Mouse (Mus musculus) monocyte, adult 2 months (primary cell): ENCODE measurements around the gene Fam107a.
"Not testable (repeated sequence)": the region's sequence is repeated elsewhere in the genome, so short reads cannot be mapped to it uniquely, and the experiment has no call there.

Experiments used
- DNase-seq, 2 experiments: peaks; one replicate each; pipeline ENCODE4 v3.0.0; 2022; ENCODE audit warnings: low spot score in 2 of 2, low read depth in 1 of 2

The Fam107a gene

GRCm38 (mm10) chr14:8316366-8317193 is 1.2 kb downstream of the Fam107a start:
- DNase-seq, result no peak

- no peak for DNase-seq
Measured at GRCm38 (mm10) chr14:8315169-8315568, 2.7 kb downstream of the Fam107a start.

GRCm38 (mm10) chr14:8314536-8314935 is 3.3 kb downstream of the Fam107a start:
- no peak for DNase-seq

GRCm38 (mm10) chr14:8313877-8314276 is 3.9 kb downstream of the Fam107a start:
- no peak for DNase-seq

- DNase-seq, result no peak
Measured at GRCm38 (mm10) chr14:8309621-8310141, 8.1 kb downstream of the Fam107a start.

GRCm38 (mm10) chr14:8308650-8309049 is 9.2 kb downstream of the Fam107a start:
- no peak for DNase-seq

GRCm38 (mm10) chr14:8306884-8307283 is 10.9 kb downstream of the Fam107a start:
- no peak for DNase-seq

- no peak for DNase-seq
Measured at GRCm38 (mm10) chr14:8305014-8305413, 12.8 kb downstream of the Fam107a start.

GRCm38 (mm10) chr14:8304082-8304481 is 13.7 kb downstream of the Fam107a start:
- no peak for DNase-seq

GRCm38 (mm10) chr14:8302687-8303086 is 15.1 kb downstream of the Fam107a start:
- no peak for DNase-seq

- no peak for DNase-seq
Measured at GRCm38 (mm10) chr14:8300281-8300680, 17.5 kb downstream of the Fam107a start.

GRCm38 (mm10) chr14:8297889-8298293 is 19.9 kb downstream of the Fam107a start:
- no peak for DNase-seq

- no peak for DNase-seq
Measured at GRCm38 (mm10) chr14:8294257-8294656, 23.6 kb downstream of the Fam107a start.

- DNase-seq, result not testable (repeated sequence)
Measured at GRCm38 (mm10) chr14:8286595-8286994, 31.2 kb downstream of the Fam107a start.

- DNase-seq, result no peak
Measured at GRCm38 (mm10) chr14:8283784-8284183, 34.0 kb downstream of the Fam107a start.

GRCm38 (mm10) chr14:8271281-8271680 is 46.5 kb downstream of the Fam107a start:
- DNase-seq, result not testable (repeated sequence)

GRCm38 (mm10) chr14:8264378-8264777 is 53.4 kb downstream of the Fam107a start:
- no peak for DNase-seq

GRCm38 (mm10) chr14:8262242-8262641 is 55.6 kb downstream of the Fam107a start:
- no peak for DNase-seq

- no peak for DNase-seq
Measured at GRCm38 (mm10) chr14:8260214-8260613, 57.6 kb downstream of the Fam107a start.

GRCm38 (mm10) chr14:8259166-8259565 is 58.7 kb downstream of the Fam107a start, which contains the start of gene Acox2:
Acox2 (minus strand) TSS chr14:8259353.
- DNase-seq, result no peak

- no peak for DNase-seq
Measured at GRCm38 (mm10) chr14:8258752-8259151, 59.1 kb downstream of the Fam107a start.

GRCm38 (mm10) chr14:8258335-8258627 is 59.5 kb downstream of the Fam107a start:
- no peak for DNase-seq
